Mouse (Mus musculus) left cerebral cortex, adult 11 months (tissue): ENCODE data around the gene Smarca1.

Experiments
- DNase-seq: peaks from one replicate; pipeline ENCODE4 v3.0.0; 2022; ENCODE audit warnings: low spot score

The Smarca1 gene

GRCm38 (mm10) chrX:47764440-47764839 is 128.3 kb downstream of the Smarca1 start:
- DNase-seq, result no peak

- DNase-seq, result no peak
These were observed 132.6 kb downstream of the Smarca1 start for GRCm38 (mm10) chrX:47760212-47760611.
